9 mouse cellular contexts compared by ENCODE assay signal in genomic region chr9:64624536-64624935, GRCm38 (mm10).
DNase-seq lines count a peak whose midpoint lies in the region; ATAC-seq and TF ChIP-seq lines count a peak whose summit lies in the region.
"Had no signal": no experiment of that assay in that cellular context is flagged by ENCODE, and none has a peak within 500 bp of the region (broad histone marks: within the 10 kb centered on the region; RNA-seq: fewer than 3 reads in every experiment).

No protein-coding gene starts in this region.

- no peak overlapping the region for H3K27ac ChIP-seq in hindbrain, embryonic 10.5 days
- no peak overlapping the region for H3K27ac ChIP-seq in hindbrain, embryonic 13.5 days
- H3K27ac ChIP-seq in CH12.LX (ENCODE audit: insufficient read depth, low read depth), result no peak overlapping the region
- no peak overlapping the region for H3K27ac ChIP-seq in liver, embryonic 11.5 days (ENCODE audit: low read depth, low read length)
- H3K27ac ChIP-seq: liver, embryonic 15.5 days had no signal

- DNase-seq in hindbrain, embryonic 10.5 days (ENCODE audit: low spot score), result peak; percentile 71
- peak; percentile 55 for DNase-seq in CH12.LX (ENCODE audit: extremely low read depth)
- DNase-seq in c-Kit-positive CD71-negative TER-119-negative erythroid progenitor cells, embryonic 14.5 days (ENCODE audit: low read depth), result peak; percentile 66
- peak; percentile 57 for DNase-seq in liver, embryonic 11.5 days (ENCODE audit: low spot score)
- DNase-seq in layer of hippocampus, adult 11-12 months (ENCODE audit: low spot score), result no peak
- DNase-seq in spleen, adult 12 weeks (ENCODE audit: low spot score), result no peak

- TF ChIP-seq EP300 in CH12.LX (IDR thresholded peaks at IDR 0.05; ENCODE audit: low read length), result no peak

- no peaks in the 10 kb centered on the region for H3K79me2 ChIP-seq in CH12.LX (replicated peaks; ENCODE audit: control insufficient read depth, extremely low read depth, insufficient read depth, poor library complexity, severe bottlenecking)

- no peaks in the 10 kb centered on the region for H3K9me3 ChIP-seq in hindbrain, embryonic 10.5 days
- no peaks in the 10 kb centered on the region for H3K9me3 ChIP-seq in hindbrain, embryonic 13.5 days
- no peaks in the 10 kb centered on the region for H3K9me3 ChIP-seq in CH12.LX (replicated peaks; ENCODE audit: low read length)
- no peaks in the 10 kb centered on the region for H3K9me3 ChIP-seq in liver, embryonic 11.5 days (ENCODE audit: control insufficient read depth, low read length)
- H3K9me3 ChIP-seq: liver, embryonic 15.5 days had no signal

- no peaks in the 10 kb centered on the region for H3K36me3 ChIP-seq in hindbrain, embryonic 10.5 days
- no peaks in the 10 kb centered on the region for H3K36me3 ChIP-seq in hindbrain, embryonic 13.5 days
- H3K36me3 ChIP-seq in CH12.LX (replicated peaks in 1 of 2; ENCODE audit: control insufficient read depth in 1 of 2, insufficient read depth in 1 of 2, low read length in 1 of 2), result no peaks in the 10 kb centered on the region
- H3K36me3 ChIP-seq in liver, embryonic 11.5 days (ENCODE audit: control insufficient read depth, insufficient read depth, low read length), result no peaks in the 10 kb centered on the region
- H3K36me3 ChIP-seq: liver, embryonic 15.5 days had no signal

- TF ChIP-seq RAD21 in CH12.LX (IDR thresholded peaks at IDR 0.05; ENCODE audit: low read depth, low read length), result no peak

- dilution Hi-C loops in CH12.LX (cut with MboI; ENCODE audit: extremely low pct_ligation_motif_present, extremely low pct_unique_long_range_greater_than_20kb, low sequenced_read_pairs), result no loop called here

- WGBS in hindbrain, embryonic 10.5 days, result 69% methylated on average over 8 of the region's 8 CpGs
- 62% methylated on average over 8 of the region's 8 CpGs for WGBS in hindbrain, embryonic 13.5 days
- 71% methylated on average over 8 of the region's 8 CpGs for WGBS in liver, embryonic 11.5 days

- H3K4me1 ChIP-seq in hindbrain, embryonic 10.5 days (replicated peaks), result peaks cover 39% of the 10 kb centered on the region
- peaks cover 27% of the 10 kb centered on the region for H3K4me1 ChIP-seq in hindbrain, embryonic 13.5 days (replicated peaks)
- H3K4me1 ChIP-seq in CH12.LX (ENCODE audit: control insufficient read depth in 1 of 2, insufficient read depth in 2 of 2), result no peaks in the 10 kb centered on the region
- H3K4me1 ChIP-seq in liver, embryonic 11.5 days (replicated peaks; ENCODE audit: control insufficient read depth, insufficient read depth, low read length), result no peaks in the 10 kb centered on the region
- H3K4me1 ChIP-seq: liver, embryonic 15.5 days had no signal

- no peak overlapping the region for H3K4me2 ChIP-seq in hindbrain, embryonic 13.5 days
- H3K4me2 ChIP-seq in CH12.LX (ENCODE audit: insufficient read depth, low read depth, poor library complexity, severe bottlenecking), result no peak overlapping the region
- no peak overlapping the region for H3K4me2 ChIP-seq in liver, embryonic 11.5 days
- H3K4me2 ChIP-seq: liver, embryonic 15.5 days had no signal

- H3K4me3 ChIP-seq in hindbrain, embryonic 10.5 days, result no peak overlapping the region
- no peak overlapping the region for H3K4me3 ChIP-seq in hindbrain, embryonic 13.5 days
- H3K4me3 ChIP-seq in CH12.LX (replicated peaks in 1 of 3; ENCODE audit: low read depth in 2 of 3, low read length in 2 of 3, poor library complexity in 1 of 3), result no peak overlapping the region
- no peak overlapping the region for H3K4me3 ChIP-seq in liver, embryonic 11.5 days (ENCODE audit: low read depth, low read length)
- H3K4me3 ChIP-seq: liver, embryonic 15.5 days had no signal

- in situ Hi-C loops in CH12.LX (cut with MboI; ENCODE audit: low pct_ligation_motif_present, low pct_unique_long_range_greater_than_20kb, low sequenced_read_pairs), result loop anchor here (10.0 kb wide), 1 partner anchor 120 kb away; no protein-coding TSS in a partner anchor

- TF ChIP-seq POLR2A in CH12.LX (IDR thresholded peaks at IDR 0.05; ENCODE audit: low read depth, low read length), result no peak

- H3K9ac ChIP-seq in hindbrain, embryonic 13.5 days, result no peak overlapping the region
- H3K9ac ChIP-seq in CH12.LX (ENCODE audit: insufficient read depth, low read depth), result no peak overlapping the region
- no peak overlapping the region for H3K9ac ChIP-seq in liver, embryonic 11.5 days (ENCODE audit: low read depth, low read length)
- H3K9ac ChIP-seq: liver, embryonic 15.5 days had no signal

- TF ChIP-seq CTCF in CH12.LX (conservative IDR thresholded peaks at IDR 0.05 in 1 of 2, IDR thresholded peaks at IDR 0.05 in 1 of 2; ENCODE audit: low read depth in 2 of 2, low read length in 2 of 2), result no peak

- no peak for ATAC-seq in hindbrain, embryonic 13.5 days (ENCODE audit: low FRiP score)
- ATAC-seq in liver, embryonic 11.5 days (replicated peaks; ENCODE audit: low FRiP score), result no peak
- no peak for ATAC-seq in erythroblast, adult 5-6 weeks (replicated peaks; ENCODE audit: low FRiP score, poor library complexity, severe bottlenecking)

- no peaks in the 10 kb centered on the region for H3K27me3 ChIP-seq in hindbrain, embryonic 10.5 days (ENCODE audit: insufficient read depth, poor library complexity, severe bottlenecking)
- peaks cover 6% of the 10 kb centered on the region; the same call in 1 of the 2 replicates for H3K27me3 ChIP-seq in hindbrain, embryonic 13.5 days
- H3K27me3 ChIP-seq in CH12.LX (replicated peaks), result peaks cover 8% of the 10 kb centered on the region
- 0 out of 2 replicates have a peak, but pooled peaks cover 3% of the 10 kb centered on the region for H3K27me3 ChIP-seq in liver, embryonic 11.5 days (replicated peaks; ENCODE audit: control insufficient read depth, insufficient read depth, low read length)

TF ChIP-seq in CH12.LX, 34 proteins besides CTCF, POLR2A, EP300 and RAD21:
- TF ChIP-seq KAT2A (IDR thresholded peaks at IDR 0.05; ENCODE audit: insufficient replicate concordance, low read length), result no peak
- no peak for TF ChIP-seq ZMIZ1 (IDR thresholded peaks at IDR 0.05; ENCODE audit: low read depth, low read length)
- TF ChIP-seq SIN3A (IDR thresholded peaks at IDR 0.05; ENCODE audit: low read length), result 0 out of 2 replicates have a peak, but pooled peaks have one; percentile 22

Comparison
In these comparisons a context has a peak if more than half of its experiments do, and no peak if none do; other contexts are left out.
1. DNase-seq: peak in hindbrain, embryonic 10.5 days (single experiment), CH12.LX (single experiment), c-Kit-positive CD71-negative TER-119-negative erythroid progenitor cells, embryonic 14.5 days (single experiment) and liver, embryonic 11.5 days (single experiment); none in layer of hippocampus, adult 11-12 months (single experiment) and spleen, adult 12 weeks (single experiment).